Mouse (Mus musculus): Measurements from ENCODE around the gene Tex50.
A peak's percentile ranks its signal among the peaks of the same experiment; 100 is the strongest.
"Not testable (repeated sequence)": the region's sequence is repeated elsewhere in the genome, so short reads cannot be mapped to it uniquely, and the experiment has no call there.

Gene Tex50

GRCm38 (mm10) chr1:161159214-161159613 is at the start of gene Tex50:
Gene Tex50, minus strand, starts transcription at chr1:161159314.
- no peak for DNase-seq

GRCm38 (mm10) chr1:161199856-161200255 is 40.7 kb upstream of the Tex50 start:
- DNase-seq, result no peak

GRCm38 (mm10) chr1:161196364-161196763 is 37.2 kb upstream of the Tex50 start:
- not testable (repeated sequence) for DNase-seq

- DNase-seq, result peak; percentile 87
These were observed 36.6 kb upstream of the Tex50 start for GRCm38 (mm10) chr1:161195541-161196351.

GRCm38 (mm10) chr1:161190253-161190910 is 31.3 kb upstream of the Tex50 start:
- no peak for DNase-seq

- DNase-seq, result no peak
These were observed 26.3 kb upstream of the Tex50 start for GRCm38 (mm10) chr1:161185431-161185830.

DNA sequence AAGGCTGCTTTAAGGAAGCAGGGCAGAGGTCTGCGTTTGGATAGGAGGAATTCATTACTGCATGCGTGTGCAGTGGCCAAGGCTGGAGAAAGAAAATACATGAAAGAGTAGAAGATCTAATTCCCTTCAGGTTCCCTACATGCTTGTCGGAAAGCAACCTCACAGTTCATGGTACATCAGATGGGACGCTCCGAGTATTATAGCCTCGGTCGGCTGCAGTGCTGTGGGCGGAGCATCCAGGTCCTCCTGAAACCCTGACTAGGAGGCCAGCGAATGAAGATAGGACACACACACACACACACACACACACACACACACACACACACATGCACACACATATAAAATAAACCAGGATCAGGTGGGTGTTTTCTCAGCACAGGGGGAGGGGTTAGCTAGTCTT is 24.6 kb upstream of the Tex50 start:
- DNase-seq, result no peak

GRCm38 (mm10) chr1:161182386-161182785 is 23.3 kb upstream of the Tex50 start:
- DNase-seq, result no peak

- peak; percentile 37 for DNase-seq
These were observed 21.6 kb upstream of the Tex50 start for GRCm38 (mm10) chr1:161180674-161181073.

DNA sequence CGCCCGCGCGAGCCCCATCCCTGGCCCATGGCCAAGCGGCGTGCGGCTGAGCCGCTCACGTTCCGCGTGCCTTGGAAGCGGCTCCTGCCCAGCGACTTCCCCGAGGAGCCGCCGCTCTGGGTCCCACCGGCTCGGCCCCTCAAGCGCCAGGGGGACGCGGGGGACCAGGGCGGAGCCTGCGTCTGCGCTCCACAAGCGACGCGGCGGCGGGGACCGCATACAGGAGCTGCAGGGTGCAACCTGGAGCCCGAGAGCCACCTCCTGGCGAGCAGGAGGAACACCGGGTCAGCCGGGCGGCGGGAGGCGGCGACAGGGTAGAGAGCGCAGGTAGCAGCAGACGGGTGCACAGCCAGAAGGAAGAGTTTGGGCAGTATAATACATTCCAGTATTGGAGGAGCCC is 11.5 kb upstream of the Tex50 start:
- peak; percentile 53 for DNase-seq

- no peak for DNase-seq
These were observed 1.2 kb upstream of the Tex50 start for GRCm38 (mm10) chr1:161160266-161160665.

DNA sequence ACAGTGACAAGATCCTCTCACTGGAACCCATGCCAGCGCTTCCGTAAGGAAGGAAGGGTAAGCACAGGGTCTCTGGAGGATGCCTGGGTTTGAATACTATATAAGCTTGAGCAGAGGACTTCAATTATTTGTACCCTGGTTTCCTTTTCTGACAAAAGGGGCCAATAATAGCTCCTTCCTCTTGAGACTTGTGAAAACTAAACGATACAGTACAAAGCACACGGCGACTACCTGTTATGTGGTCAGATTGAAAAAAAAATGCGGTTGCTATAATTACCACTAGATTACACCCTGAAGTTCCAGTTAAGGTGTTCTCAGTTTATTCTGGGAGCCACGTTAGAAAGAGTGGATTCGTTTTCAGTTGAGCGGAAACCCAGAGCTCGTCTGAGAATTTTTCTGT is 2.6 kb downstream of the Tex50 start:
- no peak for DNase-seq

- no peak for DNase-seq
These were observed 8.0 kb downstream of the Tex50 start for GRCm38 (mm10) chr1:161151098-161151497.

- no peak for DNase-seq
These were observed 11.2 kb downstream of the Tex50 start for GRCm38 (mm10) chr1:161147888-161148287.

- not testable (repeated sequence) for DNase-seq
These were observed 13.5 kb downstream of the Tex50 start for GRCm38 (mm10) chr1:161145611-161146010.

DNA sequence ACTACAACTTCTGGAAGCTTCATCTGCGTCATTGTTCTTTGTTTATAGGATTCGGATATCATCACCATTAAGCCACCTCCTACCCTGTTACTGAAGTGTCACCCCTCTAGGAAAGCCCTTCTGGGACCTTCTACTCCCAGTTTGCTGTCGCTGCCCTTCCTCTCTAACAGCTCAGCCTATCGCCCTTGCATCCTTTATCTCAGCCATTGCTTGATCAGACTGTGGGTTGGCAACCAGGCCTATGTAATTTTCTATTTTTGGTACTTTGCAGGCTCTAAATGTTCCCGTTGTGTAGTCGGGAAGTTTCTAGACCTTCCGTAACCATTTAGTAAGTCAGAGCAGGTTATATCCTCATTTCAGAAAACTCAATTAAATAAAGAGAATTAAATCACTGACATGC is 15.9 kb downstream of the Tex50 start:
- DNase-seq, result no peak

- DNase-seq, result peak; percentile 15
These were observed 16.5 kb downstream of the Tex50 start, which contains the start of gene Ankrd45 for GRCm38 (mm10) chr1:161142531-161143159. Gene Ankrd45, plus strand, starts transcription at chr1:161142691.

DNA sequence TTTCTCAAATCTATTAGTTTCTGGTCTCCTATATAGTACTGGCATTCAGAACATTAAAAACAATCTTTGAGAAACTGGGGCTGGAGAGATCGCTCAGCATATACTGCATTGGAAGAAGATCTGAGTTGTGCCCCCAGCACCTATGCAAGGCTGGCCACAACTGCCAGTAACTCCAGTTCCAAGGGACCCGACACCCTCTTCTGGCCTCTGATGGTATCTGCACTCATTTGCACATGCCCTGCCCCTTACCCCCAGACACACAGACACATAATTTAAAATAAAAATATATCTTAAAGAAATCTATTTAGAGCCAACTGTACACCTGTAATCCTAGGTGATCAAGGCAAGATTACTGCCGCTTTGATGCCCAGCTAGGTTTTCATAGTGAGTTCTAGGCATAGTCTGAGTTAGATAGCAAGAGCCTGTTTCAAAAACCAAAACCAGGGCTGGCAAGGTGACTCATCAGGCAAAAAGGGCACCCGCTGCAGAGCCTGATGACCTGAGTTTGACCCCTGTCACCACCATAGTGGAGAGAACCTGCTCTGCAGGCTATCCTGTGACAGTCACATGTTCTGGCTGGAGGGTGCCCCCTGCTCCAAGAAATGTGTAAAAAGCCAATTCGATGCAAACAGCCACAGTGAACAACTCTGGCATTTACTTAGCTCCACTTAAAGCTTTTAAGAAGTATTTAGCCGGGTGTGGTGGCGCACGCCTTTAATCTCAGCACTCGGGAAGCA is 18.9 kb downstream of the Tex50 start:
- no peak for DNase-seq

DNA sequence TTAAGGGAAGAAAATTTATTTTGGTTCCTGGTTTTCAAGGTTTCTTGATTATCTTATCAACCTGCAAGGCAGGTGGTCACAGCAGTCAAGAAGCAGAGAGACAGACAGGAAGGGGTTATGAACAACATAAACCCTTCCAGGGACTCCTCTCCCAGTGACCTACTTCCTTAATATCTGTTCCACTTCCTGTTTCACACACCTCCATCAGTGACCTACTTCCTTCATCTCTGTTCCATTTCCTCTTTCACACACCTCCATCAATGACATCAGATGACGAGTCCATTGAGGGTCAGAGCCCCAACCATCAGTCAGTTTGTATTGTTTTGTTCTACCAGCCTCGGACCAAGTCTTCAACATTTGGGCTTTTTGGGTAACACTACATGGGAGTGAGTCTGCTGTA is 19.6 kb downstream of the Tex50 start:
- DNase-seq, result no peak

GRCm38 (mm10) chr1:161130726-161131664 is 28.1 kb downstream of the Tex50 start, which contains the start of gene Klhl20:
Gene Klhl20, minus strand, starts transcription at chr1:161131511.
- peak; percentile 96 for DNase-seq

DNA sequence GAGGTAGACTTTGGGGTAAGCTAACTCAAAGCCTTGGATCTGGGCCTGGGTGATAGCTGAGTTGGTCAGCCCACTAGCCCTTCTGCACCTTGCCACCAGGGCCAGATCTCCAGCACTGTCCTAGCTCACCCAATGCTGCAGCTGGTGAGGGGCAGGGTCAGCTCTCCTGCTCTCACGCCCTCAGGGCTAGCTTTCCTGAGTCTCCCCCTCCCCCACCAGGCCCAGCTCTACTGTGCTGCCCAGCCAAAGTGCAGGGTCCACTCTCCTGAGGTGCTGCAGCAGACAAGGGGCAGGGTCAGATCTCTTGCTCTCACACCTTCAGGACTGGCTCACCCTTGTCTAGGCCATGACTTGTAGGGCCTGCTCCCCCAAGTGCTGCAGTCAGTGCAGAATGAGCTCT is 32.7 kb downstream of the Tex50 start:
- no peak for DNase-seq

All from cerebellum, adult 9-10 months (tissue).